Mouse (Mus musculus): Measurements from ENCODE around the gene Sorcs2. TPM values are rescaled to one million over a fixed set of nuclear protein-coding genes. Genes with fewer than 3 reads are reported as not detected.

Sorcs2 gene
- total RNA-seq, 2 experiments from 2014 or later, result 48.2 to 49.2 TPM

DNA sequence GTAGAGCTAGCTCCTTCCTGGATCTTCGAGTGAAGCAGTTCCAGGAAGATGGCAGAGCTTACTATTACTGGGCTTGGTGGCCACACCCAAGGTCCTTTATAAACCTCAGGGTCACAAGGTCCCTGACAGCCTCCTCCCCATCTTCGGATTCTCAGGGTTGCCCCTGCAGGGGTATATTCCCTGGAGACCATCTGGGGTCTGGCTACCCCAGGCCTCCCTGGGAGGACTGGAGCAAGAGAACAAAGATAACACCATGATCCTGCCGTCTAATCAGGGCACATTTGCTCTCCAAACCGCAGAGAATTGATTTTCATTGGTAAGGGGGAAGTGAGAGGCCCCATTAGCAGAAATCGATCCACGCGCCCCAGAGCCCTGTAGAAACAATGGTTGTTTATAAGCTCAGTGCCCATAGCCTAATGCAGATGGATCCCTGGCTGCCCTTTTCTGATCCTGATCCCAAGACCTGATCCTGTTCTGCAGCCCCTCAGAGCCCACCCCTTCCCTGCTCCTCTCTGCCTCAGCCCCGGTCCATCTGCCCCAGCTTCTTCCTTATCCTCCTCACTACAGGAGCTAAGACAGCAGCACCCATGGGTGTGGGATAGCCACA lies 243.0 kb downstream of the Sorcs2 start:
- no peak for DNase-seq (ENCODE audit: low spot score in 2 of 2)
- intact Hi-C loops (cut with DNase I), result no loop called here

DNA sequence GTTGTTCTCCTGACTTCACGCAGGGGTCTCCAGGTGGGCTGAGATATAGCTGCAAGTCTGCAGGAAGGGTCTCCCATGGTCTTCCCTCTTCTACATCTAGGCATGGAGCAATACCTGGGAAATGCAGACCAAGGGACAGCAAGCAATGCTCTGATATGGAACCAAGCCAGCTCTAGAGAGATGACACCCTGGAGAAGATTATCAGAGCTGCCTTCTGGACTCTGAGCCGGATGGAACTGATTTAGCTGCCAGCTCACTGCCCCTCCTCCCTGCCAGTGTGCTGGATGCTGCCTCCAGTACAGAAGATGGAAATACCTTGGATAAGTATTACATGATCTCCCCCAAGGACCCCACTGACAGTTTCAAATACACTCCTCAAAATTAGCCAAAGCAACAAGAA lies 244.7 kb downstream of the Sorcs2 start:
- no peak for DNase-seq (ENCODE audit: low spot score in 2 of 2)
- intact Hi-C loops (cut with DNase I), result no loop called here

DNA sequence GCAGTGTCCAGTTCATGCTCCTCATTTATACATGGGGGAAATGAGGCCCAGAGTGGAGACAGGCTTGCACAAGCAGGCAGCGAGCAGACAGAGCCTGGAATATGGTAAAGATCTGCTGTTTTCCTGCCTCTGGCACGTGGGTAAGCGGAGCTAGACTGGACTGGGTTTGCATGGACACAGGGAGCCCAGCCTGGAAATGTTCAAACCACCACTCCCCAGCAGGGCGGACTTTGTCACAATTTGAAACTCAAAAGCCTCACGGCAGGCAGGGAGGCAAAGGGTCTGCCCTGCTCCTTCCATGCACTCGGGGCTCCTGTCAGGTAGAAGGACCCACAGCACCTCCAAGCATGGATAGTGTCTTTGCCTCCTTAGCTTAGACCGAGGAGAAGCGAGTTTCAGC lies 246.9 kb downstream of the Sorcs2 start:
- intact Hi-C loops (cut with DNase I), result no loop called here
- no peak for DNase-seq (ENCODE audit: low spot score in 2 of 2)

DNA sequence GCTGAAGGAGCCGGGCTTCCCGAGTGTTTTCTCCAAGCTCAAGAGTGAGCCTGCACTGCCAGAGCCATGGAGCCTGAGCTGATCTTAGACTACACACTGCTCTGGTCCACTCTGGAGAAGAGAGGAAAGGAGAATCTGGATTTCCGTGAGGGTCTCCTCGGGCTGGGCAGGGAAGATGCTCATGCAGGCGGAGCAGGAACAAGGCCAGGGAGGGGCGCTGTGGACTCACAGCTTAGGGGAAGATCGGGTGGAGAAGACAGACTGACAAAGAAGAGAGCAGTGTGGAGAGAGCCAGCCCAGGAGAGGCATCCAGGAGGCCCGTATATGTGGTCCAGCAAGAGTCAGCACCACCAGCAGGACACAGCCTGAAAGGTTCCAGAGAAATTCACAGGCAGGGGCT lies 248.8 kb downstream of the Sorcs2 start:
- intact Hi-C loops (cut with DNase I), result loop anchor here (5.0 kb wide), 1 partner anchor 248 kb away; the partner anchor contains the start of gene Sorcs2
- DNase-seq (ENCODE audit: low spot score in 2 of 2), result no peak

DNA sequence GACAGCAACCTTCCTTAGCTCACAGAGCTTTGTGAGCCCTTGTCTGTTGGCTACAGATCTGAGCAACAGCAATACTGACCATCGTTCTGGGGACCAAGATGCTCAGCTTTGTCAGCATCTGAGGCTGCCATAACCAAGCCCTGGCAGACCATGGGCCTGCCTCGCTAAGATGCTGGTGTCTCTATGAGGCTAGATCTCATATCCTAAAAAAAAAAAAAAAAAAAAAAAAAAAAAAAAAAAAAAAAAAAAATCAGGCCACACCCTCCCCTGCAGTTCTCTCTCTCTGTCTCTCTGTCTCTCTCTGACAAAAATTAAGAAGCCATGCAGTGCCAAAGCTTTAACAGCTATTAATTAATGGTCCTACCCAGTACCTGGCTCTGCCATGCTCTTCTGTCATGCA lies 251.3 kb downstream of the Sorcs2 start:
- DNase-seq (ENCODE audit: low spot score in 2 of 2), result no peak
- intact Hi-C loops (cut with DNase I), result loop anchor here (5.0 kb wide), 1 partner anchor 251 kb away; the partner anchor contains the start of gene Sorcs2

DNA sequence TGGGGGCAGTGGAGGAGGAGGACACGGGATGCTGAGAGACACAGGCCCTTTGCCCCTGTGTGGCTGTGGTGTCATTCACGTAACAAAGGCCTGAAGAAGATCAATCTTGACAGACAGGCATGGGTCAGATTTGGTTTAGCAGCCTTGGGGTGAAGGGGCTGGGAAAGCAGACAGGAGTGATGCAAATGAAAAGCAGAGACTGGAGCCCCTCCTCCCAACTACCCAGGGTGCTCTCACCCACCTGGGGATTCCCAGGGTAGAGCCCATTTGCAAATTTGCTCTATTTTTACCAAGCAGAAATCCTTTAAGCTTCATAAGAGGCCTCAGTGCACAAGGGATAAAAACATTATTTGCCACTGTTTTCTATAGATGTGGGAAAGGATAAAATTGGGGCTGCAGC lies 253.4 kb downstream of the Sorcs2 start:
- intact Hi-C loops (cut with DNase I), result no loop called here
- no peak for DNase-seq (ENCODE audit: low spot score in 2 of 2)

DNA sequence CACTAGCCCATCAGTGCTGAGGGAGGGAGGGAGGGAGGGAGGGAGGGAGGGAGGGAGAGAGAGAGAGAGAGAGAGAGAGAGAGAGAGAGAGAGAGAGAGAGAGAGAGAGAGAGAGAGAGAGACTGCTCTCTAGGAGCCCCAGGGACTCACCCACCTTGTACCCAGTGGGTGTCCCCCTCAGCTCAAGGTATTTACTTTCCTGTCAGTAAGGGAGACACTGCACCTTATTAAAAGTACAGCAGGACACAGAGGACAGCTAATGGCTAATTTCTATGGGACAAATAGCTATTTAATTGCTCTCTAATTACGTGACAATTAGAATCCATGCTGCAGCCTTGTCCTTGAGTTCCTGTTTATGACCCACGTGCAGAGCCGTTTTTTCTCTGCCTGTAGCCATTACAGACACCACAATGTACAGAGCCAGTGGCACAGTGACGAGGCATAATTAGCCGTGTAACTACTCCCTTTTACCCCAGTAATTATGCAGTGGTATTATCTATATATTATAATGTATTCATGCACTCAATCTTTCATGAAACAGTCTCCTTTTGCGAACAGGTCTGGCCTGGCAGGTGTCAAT lies 256.2 kb downstream of the Sorcs2 start:
- DNase-seq (ENCODE audit: low spot score in 2 of 2), result no peak
- intact Hi-C loops (cut with DNase I), result no loop called here

DNA sequence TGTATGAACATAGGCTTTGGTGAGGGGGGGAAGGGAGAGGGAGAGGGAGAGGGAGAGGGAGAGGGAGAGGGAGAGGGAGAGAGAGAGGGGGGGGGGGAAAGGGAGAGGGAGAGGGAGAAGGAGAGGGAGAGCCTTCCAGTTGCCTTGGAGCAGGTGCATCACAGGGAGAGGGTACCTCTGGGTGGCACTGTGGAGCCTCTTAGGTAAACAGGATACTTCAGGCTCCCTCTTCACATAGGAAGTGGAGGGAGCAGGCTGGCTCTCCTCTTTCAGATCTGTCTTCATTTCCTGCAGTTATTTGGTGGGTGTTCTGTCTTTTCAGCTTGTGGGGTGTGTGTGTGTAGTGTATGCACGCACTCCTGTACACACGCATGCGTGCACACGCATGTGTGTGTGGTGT lies 256.8 kb downstream of the Sorcs2 start:
- intact Hi-C loops (cut with DNase I), result no loop called here
- DNase-seq (ENCODE audit: low spot score in 2 of 2), result peak; percentile 47 to 51

DNA sequence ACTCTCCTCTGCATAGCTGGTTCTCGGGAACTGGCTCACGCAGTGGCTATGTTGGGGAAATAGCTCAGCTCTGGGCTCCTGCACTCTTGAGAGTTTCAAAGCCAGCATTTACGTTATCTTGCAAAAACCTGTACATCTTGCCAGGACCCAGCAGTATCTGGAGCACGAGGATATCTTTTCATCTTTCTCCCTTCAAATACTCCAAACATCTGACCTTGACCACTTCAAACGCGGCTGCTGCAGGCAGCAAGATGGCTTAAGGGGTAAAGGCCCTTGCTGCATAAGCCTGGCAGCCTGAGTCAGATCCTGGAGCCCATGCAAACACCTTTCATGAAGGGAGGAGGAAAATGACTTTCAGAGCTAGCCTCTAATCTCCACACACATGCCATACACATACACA lies 258.2 kb downstream of the Sorcs2 start:
- DNase-seq (ENCODE audit: low spot score in 2 of 2), result no peak
- intact Hi-C loops (cut with DNase I), result no loop called here

DNA sequence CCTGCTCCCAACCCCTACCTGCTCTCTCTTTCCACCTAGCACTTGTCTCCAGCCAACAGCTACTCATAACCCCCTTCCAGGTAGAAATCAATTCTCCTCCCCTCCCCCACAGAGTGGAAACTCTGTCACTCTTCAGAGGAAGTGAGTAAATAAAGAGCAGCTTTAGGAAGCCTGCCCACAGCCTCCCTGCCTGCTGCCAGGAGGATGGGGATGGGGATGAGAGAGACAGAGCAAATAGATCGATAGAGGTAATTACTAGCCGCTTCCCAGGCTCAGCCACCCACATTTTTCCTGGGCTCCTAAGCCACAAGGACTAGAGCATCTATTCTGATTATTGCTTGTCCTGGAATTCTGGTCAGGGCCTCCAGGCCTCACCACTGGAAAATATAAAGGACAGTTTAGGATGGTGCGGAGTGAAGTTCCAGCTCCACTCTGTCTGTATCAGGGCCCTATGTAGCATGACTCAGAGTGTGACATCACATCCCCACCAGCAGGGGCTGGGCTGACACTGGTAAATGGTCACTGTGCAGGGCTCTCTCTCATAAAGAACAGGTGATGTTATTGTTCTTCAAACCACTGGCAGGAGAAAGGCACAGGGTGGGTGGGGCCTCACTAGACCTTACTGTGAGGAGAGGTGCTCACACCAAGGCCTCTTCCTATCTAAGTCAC lies 261.9 kb downstream of the Sorcs2 start:
- intact Hi-C loops (cut with DNase I), result no loop called here

DNA sequence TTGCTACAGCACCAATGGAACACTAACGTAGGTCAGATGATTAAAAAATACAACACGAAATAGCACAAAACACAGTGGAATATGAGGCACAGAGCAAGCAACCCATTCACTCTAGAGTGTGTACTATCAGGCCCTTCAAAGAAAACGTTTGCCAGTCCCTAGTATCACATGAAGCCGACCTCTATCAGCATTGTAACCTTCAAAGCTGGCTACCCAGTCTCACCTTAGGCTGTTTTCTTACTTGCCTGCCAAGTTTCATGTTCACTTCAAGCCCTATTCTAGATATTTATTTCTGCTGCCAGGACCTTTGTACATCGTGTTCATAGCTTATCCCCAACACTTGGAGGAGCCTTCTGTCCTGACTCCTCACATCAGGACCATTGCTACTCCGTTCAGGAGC lies 263.6 kb downstream of the Sorcs2 start:
- no peak for DNase-seq (ENCODE audit: low spot score in 2 of 2)
- intact Hi-C loops (cut with DNase I), result no loop called here

More for the DNA sequence above, 261.9 kb downstream of the Sorcs2 start:
- DNase-seq (ENCODE audit: low spot score in 2 of 2), result no peak

DNA sequence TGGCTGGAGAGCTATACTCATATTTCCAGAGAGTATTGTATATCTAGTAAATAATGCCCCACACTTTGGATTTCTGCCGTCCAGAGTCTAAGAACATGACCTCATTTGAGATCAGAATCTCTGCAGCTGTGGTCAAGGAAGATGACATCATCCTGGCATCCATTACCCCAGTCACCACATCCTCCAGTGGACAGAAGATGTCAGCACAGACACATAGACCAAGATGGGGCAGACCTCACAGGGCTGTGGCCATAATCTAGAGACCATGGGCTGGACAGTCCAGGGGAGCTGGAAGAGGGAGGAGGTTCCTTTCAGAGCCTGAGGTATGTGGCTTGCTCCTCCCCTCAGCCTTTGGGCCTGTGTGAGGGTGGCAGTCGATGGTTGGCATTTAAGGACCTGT lies 264.0 kb downstream of the Sorcs2 start:
- DNase-seq (ENCODE audit: low spot score in 2 of 2), result no peak
- intact Hi-C loops (cut with DNase I), result no loop called here

DNA sequence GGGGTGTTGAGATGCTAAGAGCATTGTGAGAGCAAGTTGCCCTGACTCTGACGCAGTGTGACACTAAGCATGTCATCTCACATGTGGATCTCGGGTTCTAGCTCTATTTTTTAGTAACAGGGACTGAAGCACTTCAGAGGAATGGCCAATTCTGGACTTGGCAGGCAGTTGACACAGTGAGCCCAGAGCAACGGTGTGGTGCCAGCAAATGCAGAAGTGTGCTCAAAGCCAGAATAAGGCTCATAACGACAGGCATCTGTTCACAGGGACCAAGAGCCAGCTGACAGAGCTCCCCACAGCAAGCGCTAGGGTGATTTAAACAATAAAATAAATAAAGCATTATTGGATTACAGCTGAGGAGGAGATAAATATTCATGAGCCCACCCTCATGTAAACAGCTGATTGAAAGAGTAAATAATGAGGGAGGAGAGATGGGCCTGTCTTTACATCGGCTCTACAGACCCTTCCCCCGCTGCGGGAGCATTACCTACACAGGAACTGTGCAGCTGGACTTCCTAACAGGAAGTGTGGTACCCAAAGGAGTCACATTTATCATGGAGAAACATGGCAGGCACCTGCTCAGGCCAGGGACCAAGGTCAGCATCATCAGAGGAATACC lies 267.4 kb downstream of the Sorcs2 start:
- peak in 1 of 2 experiments; percentile 40 for DNase-seq (ENCODE audit: low spot score in 2 of 2)
- intact Hi-C loops (cut with DNase I), result no loop called here

DNA sequence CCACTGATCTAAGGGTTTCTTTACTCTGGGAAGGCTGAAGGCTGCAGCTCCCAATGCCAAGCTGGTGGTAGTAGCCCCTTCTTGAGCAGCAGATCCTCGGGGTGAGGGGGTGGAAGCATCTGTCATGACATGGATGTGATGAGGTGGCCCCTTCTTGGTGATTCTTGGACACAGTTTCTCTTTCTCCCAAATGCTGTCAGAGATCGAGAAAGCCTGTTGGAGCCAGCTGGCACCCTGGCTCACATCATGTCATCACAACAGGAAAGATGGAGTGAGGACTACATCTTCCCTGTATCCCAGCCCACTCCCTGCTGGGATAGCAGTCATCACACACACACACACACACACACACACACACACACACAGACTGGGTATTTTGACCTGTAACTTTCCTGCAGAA lies 268.3 kb downstream of the Sorcs2 start:
- peak in 1 of 2 experiments; percentile 34 for DNase-seq (ENCODE audit: low spot score in 2 of 2)
- intact Hi-C loops (cut with DNase I), result loop anchor here (5.0 kb wide), 1 partner anchor 82 kb away; no protein-coding TSS in a partner anchor

DNA sequence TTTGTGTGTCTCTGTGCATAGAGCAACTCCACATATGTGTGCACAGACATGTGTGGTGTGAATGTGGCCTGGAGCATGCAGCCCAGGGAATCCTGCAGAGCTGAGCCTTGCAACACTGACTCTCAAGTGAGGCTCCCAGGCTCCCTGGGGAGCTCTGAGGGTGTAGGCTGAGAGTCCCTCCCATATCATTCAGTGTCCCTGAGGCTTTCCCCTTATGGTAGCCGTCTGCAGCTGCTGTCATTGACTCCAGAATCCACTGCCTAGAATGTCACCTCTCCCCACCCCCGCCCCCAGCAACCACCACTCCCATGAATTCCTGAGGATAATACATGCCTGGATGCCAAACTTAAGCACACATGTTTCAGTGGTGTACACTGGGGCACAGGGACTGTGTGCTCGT lies 269.4 kb downstream of the Sorcs2 start:
- no peak for DNase-seq (ENCODE audit: low spot score in 2 of 2)
- intact Hi-C loops (cut with DNase I), result loop anchor here (5.0 kb wide), 1 partner anchor 81 kb away; no protein-coding TSS in a partner anchor

DNA sequence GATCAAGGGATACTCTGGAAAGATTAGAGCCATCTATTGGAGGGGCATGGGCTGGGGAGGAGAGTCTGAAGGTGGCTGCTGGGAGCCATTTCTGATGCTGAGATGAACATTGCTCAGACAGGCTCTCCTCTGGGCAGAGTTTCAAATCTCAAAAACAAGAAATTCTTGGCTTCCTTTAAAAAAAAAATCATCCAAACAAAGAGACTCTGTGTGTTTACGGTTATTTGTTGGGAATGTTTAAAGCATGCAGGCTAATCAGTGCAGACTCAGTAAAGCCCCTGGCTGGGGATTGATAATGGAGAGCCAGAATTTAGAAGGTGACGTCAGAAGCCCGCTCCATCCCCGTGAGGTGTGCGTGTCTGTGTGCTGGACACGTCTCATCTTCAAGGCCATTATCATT lies 272.9 kb downstream of the Sorcs2 start:
- DNase-seq (ENCODE audit: low spot score in 2 of 2), result no peak
- intact Hi-C loops (cut with DNase I), result loop anchor here (5.0 kb wide), 1 partner anchor 78 kb away; no protein-coding TSS in a partner anchor

DNA sequence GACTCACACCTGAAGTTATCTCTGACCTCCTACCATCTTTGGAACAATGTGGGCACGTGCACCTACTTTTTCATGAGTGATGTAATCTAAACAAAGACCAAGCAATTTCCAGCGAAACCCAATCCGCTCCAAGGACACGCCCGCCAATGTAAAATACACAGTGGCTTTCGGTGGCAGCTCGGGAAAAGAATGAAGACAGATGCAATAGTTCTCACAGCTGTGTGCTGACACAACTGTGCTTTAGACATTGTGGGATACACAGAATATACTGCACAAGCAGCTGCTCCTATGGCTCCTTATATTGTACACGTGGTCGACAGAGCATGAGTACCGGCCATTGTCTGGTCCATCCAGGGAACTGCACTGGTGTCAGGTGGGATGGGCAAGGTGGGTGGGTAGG lies 275.0 kb downstream of the Sorcs2 start:
- DNase-seq (ENCODE audit: low spot score in 2 of 2), result no peak
- intact Hi-C loops (cut with DNase I), result no loop called here

DNA sequence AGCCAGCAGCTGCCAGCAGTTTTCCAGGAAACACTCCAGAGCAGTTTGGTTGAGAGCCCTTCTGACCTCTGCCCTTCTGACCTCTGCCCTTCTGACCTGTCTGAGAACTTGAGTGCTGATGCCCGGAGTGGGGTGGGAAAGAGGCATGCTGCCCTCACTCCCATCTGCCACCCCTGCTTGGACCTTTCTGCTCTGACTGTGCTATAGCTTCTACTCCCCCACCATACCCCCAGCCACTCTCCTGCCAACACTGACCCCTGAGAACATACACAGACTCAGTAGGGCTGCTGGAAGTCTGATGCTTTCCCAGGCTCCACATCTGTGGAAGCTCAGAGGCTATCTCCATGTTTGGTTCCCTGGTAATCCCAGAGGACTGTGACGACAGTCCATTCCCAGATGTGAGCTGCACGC lies 277.0 kb downstream of the Sorcs2 start:
- intact Hi-C loops (cut with DNase I), result no loop called here
- DNase-seq (ENCODE audit: low spot score in 2 of 2), result no peak

DNA sequence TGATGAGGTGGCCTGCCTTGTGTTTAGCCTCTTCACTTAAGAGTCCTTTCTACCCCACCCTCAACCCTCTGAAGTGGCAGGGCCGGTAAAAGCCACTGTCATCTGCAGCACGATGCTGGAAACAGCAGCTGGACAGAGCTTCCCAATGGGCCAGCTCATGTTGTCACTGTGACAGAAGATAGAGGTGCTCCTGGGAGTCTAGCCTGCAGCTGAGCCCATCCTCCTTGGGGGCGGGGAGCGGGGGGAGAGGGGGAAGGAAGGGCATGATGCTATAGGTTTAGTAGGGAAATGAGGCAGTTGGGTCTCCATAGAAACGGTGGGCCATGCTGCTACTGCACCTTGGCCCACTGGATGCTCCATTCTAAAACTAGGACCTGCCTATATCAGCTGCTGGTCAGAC lies 279.9 kb downstream of the Sorcs2 start:
- DNase-seq (ENCODE audit: low spot score in 2 of 2), result no peak
- intact Hi-C loops (cut with DNase I), result no loop called here

DNA sequence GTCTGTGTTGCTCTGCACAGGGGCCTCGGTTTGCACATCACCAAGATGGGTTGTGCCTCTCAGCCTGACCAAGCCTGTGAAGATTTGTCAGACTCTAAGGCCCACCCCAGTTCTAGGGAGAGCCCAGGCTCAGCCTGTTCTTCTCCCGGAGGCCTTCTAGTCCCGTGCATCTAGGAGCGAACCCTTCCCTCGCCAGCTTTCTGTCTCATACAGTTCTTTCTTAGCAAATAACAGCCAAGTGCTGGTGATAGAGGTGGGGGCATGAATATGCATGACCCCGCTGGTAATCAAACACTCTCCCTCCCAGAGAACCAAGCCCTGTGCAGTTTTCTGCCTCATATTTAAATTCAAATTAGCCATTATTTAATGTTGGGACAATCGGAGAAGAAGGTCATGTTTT lies 282.4 kb downstream of the Sorcs2 start:
- intact Hi-C loops (cut with DNase I), result no loop called here
- no peak for DNase-seq (ENCODE audit: low spot score in 2 of 2)
